Mouse (Mus musculus): ENCODE data around the gene Tmprss15. TPM values are rescaled to one million over a fixed set of nuclear protein-coding genes. Genes with fewer than 3 reads are reported as not detected.

Tmprss15 gene
- polyA plus RNA-seq (2015; fragmentation: Nextera tagmentation; extraction: Ambion mirVana): not detected in 2 replicates

DNA sequence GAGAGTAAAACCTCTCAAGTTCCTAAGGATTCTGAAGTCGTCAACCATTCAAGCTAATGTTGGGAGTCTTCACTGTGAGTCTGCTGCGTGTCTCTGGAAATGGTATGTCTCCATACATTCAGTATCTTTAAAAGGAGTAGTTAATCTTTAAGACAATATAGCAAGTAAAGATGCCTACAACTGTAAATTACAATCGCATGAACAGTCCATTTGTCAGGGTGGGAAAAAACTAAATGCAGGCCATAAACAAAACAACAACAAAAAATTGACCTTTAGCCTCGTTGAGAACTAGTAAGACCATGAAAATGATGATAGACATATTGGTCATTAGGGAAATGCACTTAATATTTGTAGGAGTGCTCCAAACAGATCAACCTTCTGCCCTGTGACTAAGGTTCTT is at the start of gene Tmprss15:
Gene Tmprss15, minus strand, starts transcription at position 101 of the 400 bp plus-strand sequence.
- H3K9ac ChIP-seq (replicated peaks; ENCODE audit: low read depth, low read length): no peak within 1 kb of the TSS
- no peak for ATAC-seq
- no peak within 1 kb of the TSS for H3K4me3 ChIP-seq (replicated peaks; ENCODE audit: low read length)
- no peaks in the 10 kb centered on the region for H3K27me3 ChIP-seq (replicated peaks; ENCODE audit: control insufficient read depth, insufficient read depth, low read length)
- H3K4me2 ChIP-seq (ENCODE audit: low read length): no peak within 1 kb of the TSS
- H3K27ac ChIP-seq (ENCODE audit: low read length): no peak within 1 kb of the TSS
- no peaks in the 10 kb centered on the region for H3K4me1 ChIP-seq (replicated peaks; ENCODE audit: control insufficient read depth, insufficient read depth, low read length)
- H3K36me3 ChIP-seq (ENCODE audit: control insufficient read depth, insufficient read depth): no peaks in the 10 kb centered on the region
- H3K9me3 ChIP-seq (ENCODE audit: control insufficient read depth, low read length): no peaks in the 10 kb centered on the region
- WGBS: 82% methylated on average over 4 of the region's 4 CpGs

- no peaks in the 10 kb centered on the region for H3K36me3 ChIP-seq (ENCODE audit: control insufficient read depth, insufficient read depth)
- no peaks in the 10 kb centered on the region for H3K27me3 ChIP-seq (replicated peaks; ENCODE audit: control insufficient read depth, insufficient read depth, low read length)
- peak; percentile 72 for ATAC-seq
- H3K9me3 ChIP-seq (ENCODE audit: control insufficient read depth, low read length): no peaks in the 10 kb centered on the region
- peaks cover 5% of the 10 kb centered on the region for H3K4me1 ChIP-seq (replicated peaks; ENCODE audit: control insufficient read depth, insufficient read depth, low read length)
- WGBS: 45% methylated on average over 1 of the region's 1 CpGs
- H3K9ac ChIP-seq (replicated peaks; ENCODE audit: low read depth, low read length): no peak overlapping the region
- H3K27ac ChIP-seq (ENCODE audit: low read length): no peak overlapping the region
- H3K4me3 ChIP-seq (replicated peaks; ENCODE audit: low read length): no peak overlapping the region
- no peak overlapping the region for H3K4me2 ChIP-seq (ENCODE audit: low read length)
Measured at GRCm38 (mm10) chr16:79114879-79115278, 24.0 kb upstream of the Tmprss15 start.

- WGBS: 10% methylated on average over 1 of the region's 1 CpGs
- no peak overlapping the region for H3K4me3 ChIP-seq (replicated peaks; ENCODE audit: low read length)
- H3K27ac ChIP-seq (ENCODE audit: low read length): no peak overlapping the region
- no peaks in the 10 kb centered on the region for H3K36me3 ChIP-seq (ENCODE audit: control insufficient read depth, insufficient read depth)
- no peaks in the 10 kb centered on the region for H3K9me3 ChIP-seq (ENCODE audit: control insufficient read depth, low read length)
- H3K9ac ChIP-seq (replicated peaks; ENCODE audit: low read depth, low read length): no peak overlapping the region
- H3K4me1 ChIP-seq (replicated peaks; ENCODE audit: control insufficient read depth, insufficient read depth, low read length): no peaks in the 10 kb centered on the region
- peak; percentile 61 for ATAC-seq
- peak overlapping the region; percentile 2 for H3K4me2 ChIP-seq (ENCODE audit: low read length)
- H3K27me3 ChIP-seq (replicated peaks; ENCODE audit: control insufficient read depth, insufficient read depth, low read length): no peaks in the 10 kb centered on the region
Measured at GRCm38 (mm10) chr16:79109516-79109915, 18.6 kb upstream of the Tmprss15 start.

DNA sequence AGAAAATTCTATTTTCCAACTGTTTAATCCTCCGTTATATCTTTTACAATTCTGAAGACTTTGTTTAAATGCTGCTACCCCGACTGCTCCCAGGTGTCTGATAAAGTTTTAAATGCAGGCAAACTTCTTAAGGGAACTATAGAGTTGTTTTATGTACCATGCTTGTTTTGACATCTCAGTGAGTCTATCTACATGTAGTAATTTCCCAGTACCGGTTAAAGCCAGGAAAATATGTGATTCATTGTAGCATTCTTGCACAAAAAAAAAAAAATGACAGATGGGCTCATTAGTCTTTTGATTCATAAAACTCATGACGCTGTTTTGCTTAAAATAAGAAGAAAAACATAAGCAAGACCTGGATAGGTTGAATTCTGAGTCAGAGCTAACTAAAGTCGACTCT is 18.1 kb upstream of the Tmprss15 start:
- WGBS: 31% methylated on average over 5 of the region's 5 CpGs
- Histone ChIP-seq H3K27ac (ENCODE audit: low read length) (no peak overlapping the region), H3K9me3 (ENCODE audit: control insufficient read depth, low read length) (no peaks in the 10 kb centered on the region), H3K4me1 (replicated peaks; ENCODE audit: control insufficient read depth, insufficient read depth, low read length) (no peaks in the 10 kb centered on the region), H3K4me2 (ENCODE audit: low read length) (no peak overlapping the region), H3K4me3 (replicated peaks; ENCODE audit: low read length) (no peak overlapping the region), H3K9ac (replicated peaks; ENCODE audit: low read depth, low read length) (no peak overlapping the region), H3K27me3 (replicated peaks; ENCODE audit: control insufficient read depth, insufficient read depth, low read length) (no peaks in the 10 kb centered on the region), H3K36me3 (ENCODE audit: control insufficient read depth, insufficient read depth) (no peaks in the 10 kb centered on the region)
- ATAC-seq: peak; percentile 57

DNA sequence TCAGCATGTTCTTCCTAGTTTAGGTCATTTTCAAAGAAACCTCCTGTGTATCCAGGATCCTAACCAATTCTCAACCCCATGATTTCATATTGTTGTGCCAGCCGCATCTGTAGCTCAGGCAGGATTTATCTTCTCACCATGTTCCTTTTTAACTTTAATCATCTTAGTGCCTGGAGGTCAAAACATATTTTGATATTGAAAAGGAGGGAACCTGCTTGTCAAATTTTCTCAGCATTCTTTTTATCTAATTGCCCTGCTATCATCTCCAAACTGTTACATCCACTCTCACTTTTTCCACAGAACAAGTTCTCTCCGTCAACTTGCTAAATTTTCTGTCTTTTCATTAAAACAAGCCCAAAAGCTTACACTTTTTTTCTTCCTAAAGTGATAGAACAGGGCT is 9.4 kb upstream of the Tmprss15 start:
- WGBS: 63% methylated on average over 2 of the region's 2 CpGs
- no peak overlapping the region for H3K4me3 ChIP-seq (replicated peaks; ENCODE audit: low read length)
- H3K4me2 ChIP-seq (ENCODE audit: low read length): no peak overlapping the region
- no peak overlapping the region for H3K9ac ChIP-seq (replicated peaks; ENCODE audit: low read depth, low read length)
- no peak for ATAC-seq
- H3K27ac ChIP-seq (ENCODE audit: low read length): no peak overlapping the region
- no peaks in the 10 kb centered on the region for H3K9me3 ChIP-seq (ENCODE audit: control insufficient read depth, low read length)
- no peaks in the 10 kb centered on the region for H3K27me3 ChIP-seq (replicated peaks; ENCODE audit: control insufficient read depth, insufficient read depth, low read length)
- H3K36me3 ChIP-seq (ENCODE audit: control insufficient read depth, insufficient read depth): no peaks in the 10 kb centered on the region
- no peaks in the 10 kb centered on the region for H3K4me1 ChIP-seq (replicated peaks; ENCODE audit: control insufficient read depth, insufficient read depth, low read length)

DNA sequence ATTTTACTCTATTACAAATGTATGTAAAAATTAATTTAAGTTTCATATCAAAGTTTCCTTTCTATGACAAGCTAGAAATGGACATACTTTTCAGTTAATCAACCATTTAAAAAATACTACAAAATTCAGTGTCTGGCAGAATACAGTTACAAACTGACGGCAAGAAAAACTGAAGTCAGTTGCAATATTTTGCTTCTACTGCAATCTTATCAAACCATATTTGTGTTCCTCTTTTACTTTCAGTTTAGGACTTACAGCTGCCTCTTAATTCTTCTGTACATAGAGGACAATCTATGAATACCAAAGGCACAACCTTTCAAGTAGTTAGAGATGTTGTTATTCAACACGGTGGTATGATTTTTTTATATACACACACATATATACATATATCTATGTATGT is 7.4 kb upstream of the Tmprss15 start:
- no peak overlapping the region for H3K27ac ChIP-seq (ENCODE audit: low read length)
- no peak for ATAC-seq
- H3K27me3 ChIP-seq (replicated peaks; ENCODE audit: control insufficient read depth, insufficient read depth, low read length): no peaks in the 10 kb centered on the region
- no peak overlapping the region for H3K4me3 ChIP-seq (replicated peaks; ENCODE audit: low read length)
- H3K9me3 ChIP-seq (ENCODE audit: control insufficient read depth, low read length): no peaks in the 10 kb centered on the region
- 96% methylated on average over 2 of the region's 2 CpGs for WGBS
- no peak overlapping the region for H3K9ac ChIP-seq (replicated peaks; ENCODE audit: low read depth, low read length)
- H3K36me3 ChIP-seq (ENCODE audit: control insufficient read depth, insufficient read depth): no peaks in the 10 kb centered on the region
- H3K4me2 ChIP-seq (ENCODE audit: low read length): no peak overlapping the region
- no peaks in the 10 kb centered on the region for H3K4me1 ChIP-seq (replicated peaks; ENCODE audit: control insufficient read depth, insufficient read depth, low read length)

- 92% methylated on average over 6 of the region's 6 CpGs for WGBS
- Histone ChIP-seq H3K27me3 (replicated peaks; ENCODE audit: control insufficient read depth, insufficient read depth, low read length) (no peaks in the 10 kb centered on the region), H3K27ac (ENCODE audit: low read length) (no peak overlapping the region), H3K9ac (replicated peaks; ENCODE audit: low read depth, low read length) (no peak overlapping the region), H3K4me1 (replicated peaks; ENCODE audit: control insufficient read depth, insufficient read depth, low read length) (no peaks in the 10 kb centered on the region), H3K36me3 (ENCODE audit: control insufficient read depth, insufficient read depth) (no peaks in the 10 kb centered on the region), H3K9me3 (ENCODE audit: control insufficient read depth, low read length) (no peaks in the 10 kb centered on the region), H3K4me2 (ENCODE audit: low read length) (no peak overlapping the region), H3K4me3 (replicated peaks; ENCODE audit: low read length) (no peak overlapping the region)
- ATAC-seq: no peak
Measured at GRCm38 (mm10) chr16:79086550-79086949, 4.3 kb downstream of the Tmprss15 start.

GRCm38 (mm10) chr16:79063848-79064247 is 27.0 kb downstream of the Tmprss15 start:
- Histone ChIP-seq H3K4me2 (ENCODE audit: low read length) (no peak overlapping the region), H3K27me3 (replicated peaks; ENCODE audit: control insufficient read depth, insufficient read depth, low read length) (no peaks in the 10 kb centered on the region), H3K9me3 (ENCODE audit: control insufficient read depth, low read length) (no peaks in the 10 kb centered on the region), H3K4me1 (replicated peaks; ENCODE audit: control insufficient read depth, insufficient read depth, low read length) (no peaks in the 10 kb centered on the region), H3K36me3 (ENCODE audit: control insufficient read depth, insufficient read depth) (no peaks in the 10 kb centered on the region), H3K27ac (ENCODE audit: low read length) (no peak overlapping the region), H3K4me3 (replicated peaks; ENCODE audit: low read length) (no peak overlapping the region), H3K9ac (replicated peaks; ENCODE audit: low read depth, low read length) (no peak overlapping the region)
- 100% methylated on average over 1 of the region's 1 CpGs for WGBS
- ATAC-seq: no peak

DNA sequence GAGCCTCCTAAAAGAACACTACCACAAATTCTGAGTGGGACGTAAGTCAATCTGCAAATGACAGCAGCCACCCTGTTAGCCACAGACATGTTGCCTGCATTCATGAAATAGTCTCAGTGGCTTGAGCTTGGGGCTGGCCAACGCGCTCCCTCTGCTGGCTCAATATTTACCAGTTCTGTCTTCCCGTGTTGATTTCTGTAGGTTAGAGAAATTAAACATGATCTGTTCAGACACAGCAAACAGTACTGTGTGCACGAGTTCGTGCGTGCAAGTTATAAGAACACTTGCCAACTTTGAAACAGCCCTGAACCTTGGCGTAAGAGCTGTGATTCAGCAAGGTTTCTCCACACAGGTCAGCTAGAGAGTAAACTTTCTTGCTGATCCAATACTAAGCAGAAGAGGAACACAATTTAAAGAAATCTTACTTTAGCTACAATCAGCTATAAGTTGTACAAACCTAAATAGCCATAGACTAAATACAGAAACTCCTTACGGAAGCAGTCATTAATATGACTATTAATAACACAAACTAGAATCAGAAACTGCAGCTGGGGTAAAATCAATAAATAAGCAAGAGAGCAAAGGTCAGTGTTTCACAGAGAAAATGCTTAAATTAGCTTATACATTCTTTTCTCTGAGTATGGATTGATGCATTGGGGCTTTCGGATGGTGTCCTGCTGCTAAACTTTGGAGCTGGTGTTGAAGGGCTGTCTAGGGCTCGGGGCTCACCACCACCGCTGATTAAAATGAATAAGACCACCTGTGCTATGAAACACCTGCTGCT is 31.9 kb downstream of the Tmprss15 start:
- H3K27ac ChIP-seq (ENCODE audit: low read length): no peak overlapping the region
- no peaks in the 10 kb centered on the region for H3K9me3 ChIP-seq (ENCODE audit: control insufficient read depth, low read length)
- 59% methylated on average over 12 of the region's 12 CpGs for WGBS
- no peak overlapping the region for H3K9ac ChIP-seq (replicated peaks; ENCODE audit: low read depth, low read length)
- H3K36me3 ChIP-seq (ENCODE audit: control insufficient read depth, insufficient read depth): no peaks in the 10 kb centered on the region
- 0 out of 2 replicates have a peak, but pooled peaks have one; percentile 61 for ATAC-seq
- H3K27me3 ChIP-seq (replicated peaks; ENCODE audit: control insufficient read depth, insufficient read depth, low read length): no peaks in the 10 kb centered on the region
- no peaks in the 10 kb centered on the region for H3K4me1 ChIP-seq (replicated peaks; ENCODE audit: control insufficient read depth, insufficient read depth, low read length)
- no peak overlapping the region for H3K4me3 ChIP-seq (replicated peaks; ENCODE audit: low read length)
- no peak overlapping the region for H3K4me2 ChIP-seq (ENCODE audit: low read length)

All from forebrain, embryonic 16.5 days (tissue).